Mouse (Mus musculus): ENCODE results near the gene Kcnq4.

The Kcnq4 gene

GRCm38 (mm10) chr4:120725516-120726090 lies 22.8 kb downstream of the Kcnq4 start:
- DNase-seq: no peak

GRCm38 (mm10) chr4:120721574-120721973 lies 26.8 kb downstream of the Kcnq4 start:
- no peak for DNase-seq

GRCm38 (mm10) chr4:120719152-120719551 lies 29.3 kb downstream of the Kcnq4 start:
- no peak for DNase-seq

GRCm38 (mm10) chr4:120717591-120717990 lies 30.8 kb downstream of the Kcnq4 start:
- DNase-seq: no peak

GRCm38 (mm10) chr4:120716765-120717164 lies 31.6 kb downstream of the Kcnq4 start:
- no peak for DNase-seq

GRCm38 (mm10) chr4:120716141-120716571 lies 32.3 kb downstream of the Kcnq4 start:
- DNase-seq: peak; percentile 72 to 80

GRCm38 (mm10) chr4:120713856-120714497 lies 34.4 kb downstream of the Kcnq4 start:
- no peak for DNase-seq

GRCm38 (mm10) chr4:120713021-120713420 lies 35.4 kb downstream of the Kcnq4 start:
- no peak for DNase-seq

GRCm38 (mm10) chr4:120712236-120712635 lies 36.2 kb downstream of the Kcnq4 start:
- DNase-seq: peak in 1 of 2 experiments; percentile 16

GRCm38 (mm10) chr4:120702511-120702910 lies 45.9 kb downstream of the Kcnq4 start:
- DNase-seq: no peak

GRCm38 (mm10) chr4:120702056-120702455 lies 46.4 kb downstream of the Kcnq4 start:
- DNase-seq: no peak

GRCm38 (mm10) chr4:120701180-120701579 lies 47.2 kb downstream of the Kcnq4 start:
- DNase-seq: no peak

GRCm38 (mm10) chr4:120697799-120698484 lies 50.5 kb downstream of the Kcnq4 start:
- no peak for DNase-seq

- DNase-seq: no peak
These were observed 51.1 kb downstream of the Kcnq4 start for GRCm38 (mm10) chr4:120697353-120697752.

GRCm38 (mm10) chr4:120692717-120693116 lies 55.7 kb downstream of the Kcnq4 start:
- peak; percentile 52 to 60 for DNase-seq

GRCm38 (mm10) chr4:120689317-120689716 lies 59.1 kb downstream of the Kcnq4 start:
- no peak for DNase-seq

- no peak for DNase-seq
These were observed 61.1 kb downstream of the Kcnq4 start for GRCm38 (mm10) chr4:120687282-120687681.

- peak in 1 of 2 experiments; percentile 21 for DNase-seq
These were observed 65.0 kb downstream of the Kcnq4 start for GRCm38 (mm10) chr4:120683278-120683997.

- DNase-seq: peak; percentile 70 to 75
These were observed 66.2 kb downstream of the Kcnq4 start for GRCm38 (mm10) chr4:120682168-120682567.

GRCm38 (mm10) chr4:120680953-120681352 lies 67.5 kb downstream of the Kcnq4 start:
- peak; percentile 51 to 54 for DNase-seq

GRCm38 (mm10) chr4:120675640-120676039 lies 72.8 kb downstream of the Kcnq4 start:
- DNase-seq: no peak

- DNase-seq: no peak
These were observed 73.5 kb downstream of the Kcnq4 start for GRCm38 (mm10) chr4:120674775-120675451.

GRCm38 (mm10) chr4:120673606-120674005 lies 74.8 kb downstream of the Kcnq4 start:
- DNase-seq: no peak
